Mouse (Mus musculus) heart, embryonic 13.5 days (tissue): ENCODE results near the gene Wsb2. TPM values are rescaled to one million over a fixed set of nuclear protein-coding genes. Genes with fewer than 3 reads are reported as not detected.
"Not testable (repeated sequence)": the region's sequence is repeated elsewhere in the genome, so short reads cannot be mapped to it uniquely, and the experiment has no call there.

Experiments
- ATAC-seq: fragments of 200-750 bp; cut with Nextera tagmentation; 2 replicates; pipeline ENCODE4 v1.8.0; 2017; ENCODE audit warnings: moderate TSS enrichment; ENCODE audit not compliant: insufficient number of reproducible peaks, low FRiP score, low TSS enrichment; ENCODE audit errors: extremely low read depth
- H3K27ac ChIP-seq: fragments of 300-500 bp; sonication (generic); replicated peaks from 2 replicates; pipeline ENCODE4 v1.5.1; 2015; ENCODE audit warnings: moderate library complexity, mild to moderate bottlenecking, inconsistent platforms
- H3K27me3 ChIP-seq: fragments of 300-500 bp; sonication (generic); replicated peaks from 2 replicates; pipeline ENCODE4 v1.6.1; 2015; ENCODE audit warnings: mild to moderate bottlenecking, inconsistent platforms
- H3K36me3 ChIP-seq: fragments of 300-500 bp; sonication (generic); 2 replicates; pipeline ENCODE4 v1.6.1; 2015; ENCODE audit warnings: mild to moderate bottlenecking, inconsistent platforms
- H3K4me1 ChIP-seq: fragments of 300-500 bp; sonication (generic); 2 replicates; pipeline ENCODE4 v1.6.1; 2015; ENCODE audit warnings: inconsistent platforms
- H3K4me2 ChIP-seq: fragments of 300-500 bp; sonication (generic); 2 replicates; pipeline ENCODE4 v1.6.1; 2015; ENCODE audit warnings: inconsistent platforms, mild to moderate bottlenecking, moderate library complexity
- H3K4me3 ChIP-seq: fragments of 300-500 bp; sonication (generic); 2 replicates; pipeline ENCODE4 v1.5.1; 2015; ENCODE audit warnings: moderate library complexity, mild to moderate bottlenecking, inconsistent platforms
- H3K9ac ChIP-seq: fragments of 300-500 bp; sonication (generic); 2 replicates; pipeline ENCODE4 v1.6.1; 2015; ENCODE audit warnings: inconsistent platforms, mild to moderate bottlenecking, moderate library complexity
- H3K9me3 ChIP-seq: fragments of 300-500 bp; sonication (generic); 2 replicates; pipeline ENCODE4 v1.6.1; 2016; ENCODE audit warnings: inconsistent platforms
- WGBS: fragments of 180-500 bp; shearing (Covaris S2); methylation state at CpG from one replicate; pipeline ENCODE4 v1.1.7; 2015; ENCODE audit warnings: mixed read lengths; 5-methylcytosine and 5-hydroxymethylcytosine counted together
- polyA plus RNA-seq: library from polyadenylated mRNA; unstranded; fragments of >200 nt; fragmentation: Nextera tagmentation; extraction: Ambion mirVana; gene quantifications from 2 replicates; pipeline ENCODE4 v1.2.1, GENCODE M21; 2015

Gene Wsb2
- polyA plus RNA-seq, 1 experiment from 2014 or later: 74.2 TPM

GRCm38 (mm10) chr5:117340081-117340480 lies 17.0 kb upstream of the Wsb2 start:
- H3K27ac ChIP-seq: no peak overlapping the region
- no peaks in the 10 kb centered on the region for H3K4me1 ChIP-seq
- peaks cover 3% of the 10 kb centered on the region; the same call in 1 of the 2 replicates for H3K9me3 ChIP-seq
- H3K4me2 ChIP-seq: no peak overlapping the region
- H3K27me3 ChIP-seq: no peaks in the 10 kb centered on the region
- peaks cover 67% of the 10 kb centered on the region for H3K36me3 ChIP-seq
- no peak for ATAC-seq
- WGBS: 78% methylated on average over 6 of the region's 6 CpGs
- H3K9ac ChIP-seq: no peak overlapping the region
- no peak overlapping the region for H3K4me3 ChIP-seq

DNA sequence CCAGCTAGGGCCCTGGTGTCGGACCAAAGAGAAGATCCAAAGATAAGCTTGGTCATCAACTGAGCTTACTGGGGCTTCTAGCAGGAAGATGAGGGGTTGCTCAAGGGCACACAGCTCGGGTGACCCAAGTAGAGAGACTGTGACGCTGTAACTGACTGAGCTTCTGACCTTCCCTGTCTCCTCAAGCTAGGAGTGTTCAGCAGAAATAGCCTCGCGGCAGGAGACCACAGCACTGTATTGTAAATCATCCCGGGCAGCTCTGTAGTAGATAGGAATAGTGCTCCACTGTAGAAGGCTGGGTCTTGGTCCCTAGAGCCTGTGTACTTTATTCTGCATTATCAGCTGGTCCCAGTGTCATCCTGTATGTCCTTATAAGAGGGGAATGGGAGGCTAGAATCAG lies 15.2 kb upstream of the Wsb2 start:
- H3K27me3 ChIP-seq: no peaks in the 10 kb centered on the region
- H3K9ac ChIP-seq: no peak overlapping the region
- H3K27ac ChIP-seq: no peak overlapping the region
- peaks cover 60% of the 10 kb centered on the region for H3K36me3 ChIP-seq
- H3K9me3 ChIP-seq: peaks cover 1% of the 10 kb centered on the region; the same call in 1 of the 2 replicates
- no peaks in the 10 kb centered on the region for H3K4me1 ChIP-seq
- 71% methylated on average over 6 of the region's 6 CpGs for WGBS
- H3K4me3 ChIP-seq: no peak overlapping the region
- no peak overlapping the region for H3K4me2 ChIP-seq
- no peak for ATAC-seq

DNA sequence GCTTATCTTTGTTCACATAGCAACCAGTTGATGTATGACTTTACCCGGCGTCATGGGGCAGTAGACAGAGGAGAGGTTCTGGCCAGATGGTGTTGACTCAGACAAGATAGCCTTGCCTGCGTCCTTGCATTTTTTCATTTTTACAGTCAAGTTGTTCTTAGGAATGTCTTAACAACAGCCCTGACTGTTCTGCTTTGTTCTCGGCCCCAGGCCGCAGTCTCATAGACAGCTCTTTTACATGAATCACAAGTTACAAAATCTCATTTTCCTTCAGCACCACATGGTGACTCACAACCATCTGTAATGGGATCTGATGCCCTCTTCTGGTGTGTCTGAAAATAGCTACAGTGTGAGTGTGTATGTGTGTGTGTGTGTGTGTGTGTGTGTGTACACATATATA lies 12.6 kb upstream of the Wsb2 start:
- WGBS: 84% methylated on average over 5 of the region's 5 CpGs
- not testable (repeated sequence) for ATAC-seq, H3K9ac ChIP-seq, H3K27me3 ChIP-seq, H3K4me1 ChIP-seq, H3K9me3 ChIP-seq, H3K27ac ChIP-seq, H3K4me2 ChIP-seq, H3K4me3 ChIP-seq
- peaks cover 58% of the 10 kb centered on the region for H3K36me3 ChIP-seq

DNA sequence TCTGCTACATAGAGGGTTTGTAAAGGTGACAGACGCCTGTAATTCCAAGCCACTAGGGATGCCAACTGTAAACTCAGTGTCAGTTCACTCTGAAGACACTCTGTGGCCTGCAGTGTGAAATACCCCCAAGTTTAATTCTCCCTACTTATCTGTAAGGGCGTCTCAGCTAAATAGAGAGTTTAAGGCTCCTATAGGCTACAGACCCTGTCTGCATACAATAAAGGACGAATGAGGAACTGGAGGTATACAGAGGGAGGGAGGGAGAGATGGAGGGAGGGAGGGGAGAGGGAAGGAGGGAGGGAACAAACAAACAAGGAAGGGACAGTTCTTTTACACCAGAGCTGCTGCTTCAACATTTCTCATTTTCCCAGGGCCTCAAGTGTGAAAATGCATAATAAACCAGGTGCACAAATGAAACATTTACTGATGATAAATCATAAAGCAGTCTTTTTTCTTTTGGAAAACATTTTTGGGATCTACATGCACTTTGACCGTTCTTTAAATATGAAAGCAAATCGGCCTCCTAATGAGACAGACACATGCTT lies 11.6 kb upstream of the Wsb2 start:
- Histone ChIP-seq H3K9ac (no peak overlapping the region), H3K27ac (no peak overlapping the region), H3K36me3 (peaks cover 59% of the 10 kb centered on the region), H3K9me3 (0 out of 2 replicates have a peak, but pooled peaks cover 4% of the 10 kb centered on the region), H3K4me2 (no peak overlapping the region), H3K4me1 (no peaks in the 10 kb centered on the region), H3K27me3 (no peaks in the 10 kb centered on the region), H3K4me3 (no peak overlapping the region)
- ATAC-seq: no peak
- 77% methylated on average over 5 of the region's 5 CpGs for WGBS

- WGBS: 57% methylated on average over 3 of the region's 3 CpGs
- H3K9ac ChIP-seq: no peak overlapping the region
- H3K36me3 ChIP-seq: peaks cover 61% of the 10 kb centered on the region
- H3K9me3 ChIP-seq: 0 out of 2 replicates have a peak, but pooled peaks cover 4% of the 10 kb centered on the region
- no peaks in the 10 kb centered on the region for H3K4me1 ChIP-seq
- H3K27ac ChIP-seq: no peak overlapping the region
- H3K4me3 ChIP-seq: no peak overlapping the region
- H3K27me3 ChIP-seq: no peaks in the 10 kb centered on the region
- ATAC-seq: no peak
- no peak overlapping the region for H3K4me2 ChIP-seq
Observed at GRCm38 (mm10) chr5:117346281-117346680, 10.8 kb upstream of the Wsb2 start.

- no peaks in the 10 kb centered on the region for H3K27me3 ChIP-seq
- H3K9ac ChIP-seq: no peak overlapping the region
- WGBS: 66% methylated on average over 5 of the region's 5 CpGs
- 0 out of 2 replicates have a peak, but pooled peaks cover 4% of the 10 kb centered on the region for H3K9me3 ChIP-seq
- H3K4me1 ChIP-seq: no peaks in the 10 kb centered on the region
- H3K36me3 ChIP-seq: peaks cover 60% of the 10 kb centered on the region
- no peak for ATAC-seq
- no peak overlapping the region for H3K4me3 ChIP-seq
- H3K4me2 ChIP-seq: no peak overlapping the region
- H3K27ac ChIP-seq: no peak overlapping the region
Observed at GRCm38 (mm10) chr5:117347011-117347410, 10.1 kb upstream of the Wsb2 start.

DNA sequence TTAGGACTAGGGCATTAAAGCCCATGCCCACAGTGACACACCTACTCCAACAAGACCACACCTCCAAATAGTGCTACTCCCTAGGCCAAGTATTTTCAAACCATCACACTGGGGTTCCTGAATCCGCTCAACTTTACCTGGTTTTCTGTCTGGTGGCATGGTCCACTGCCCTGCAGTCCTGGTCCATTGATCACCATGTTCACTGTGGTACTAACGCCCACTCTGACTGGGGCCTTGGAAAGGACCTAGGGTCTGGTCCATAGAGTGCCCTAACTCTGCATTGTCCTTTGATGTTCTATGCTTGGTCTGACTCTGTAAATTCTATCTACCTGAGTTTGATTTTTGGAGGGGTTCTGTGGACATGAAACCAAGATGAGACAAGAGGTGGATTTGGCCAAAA lies 9.3 kb upstream of the Wsb2 start:
- peaks cover 68% of the 10 kb centered on the region for H3K36me3 ChIP-seq
- no peak overlapping the region for H3K4me2 ChIP-seq
- WGBS: 96% methylated on average over 2 of the region's 2 CpGs
- H3K27ac ChIP-seq: no peak overlapping the region
- no peaks in the 10 kb centered on the region for H3K4me1 ChIP-seq
- H3K27me3 ChIP-seq: no peaks in the 10 kb centered on the region
- H3K4me3 ChIP-seq: no peak overlapping the region
- ATAC-seq: no peak
- H3K9ac ChIP-seq: no peak overlapping the region
- H3K9me3 ChIP-seq: 0 out of 2 replicates have a peak, but pooled peaks cover 4% of the 10 kb centered on the region

GRCm38 (mm10) chr5:117348279-117348678 lies 8.8 kb upstream of the Wsb2 start:
- no peaks in the 10 kb centered on the region for H3K27me3 ChIP-seq
- H3K9me3 ChIP-seq: 0 out of 2 replicates have a peak, but pooled peaks cover 4% of the 10 kb centered on the region
- no peak overlapping the region for H3K4me3 ChIP-seq
- WGBS: 29% methylated on average over 19 of the region's 19 CpGs
- peak overlapping the region; percentile 25; the same call in 1 of the 2 replicates for H3K4me2 ChIP-seq
- no peaks in the 10 kb centered on the region for H3K4me1 ChIP-seq
- no peak overlapping the region for H3K9ac ChIP-seq
- ATAC-seq: peak; percentile 78; the same call in 1 of the 2 replicates
- H3K27ac ChIP-seq: no peak overlapping the region
- peaks cover 68% of the 10 kb centered on the region for H3K36me3 ChIP-seq

GRCm38 (mm10) chr5:117354121-117354520 lies 3.0 kb upstream of the Wsb2 start:
- Histone ChIP-seq H3K4me1 (peaks cover 31% of the 10 kb centered on the region), H3K9me3 (no peaks in the 10 kb centered on the region), H3K27ac (no peak overlapping the region), H3K9ac (no peak overlapping the region), H3K4me2 (no peak overlapping the region), H3K36me3 (peaks cover 32% of the 10 kb centered on the region), H3K27me3 (no peaks in the 10 kb centered on the region), H3K4me3 (no peak overlapping the region)
- WGBS: 64% methylated on average over 8 of the region's 8 CpGs
- no peak for ATAC-seq

DNA sequence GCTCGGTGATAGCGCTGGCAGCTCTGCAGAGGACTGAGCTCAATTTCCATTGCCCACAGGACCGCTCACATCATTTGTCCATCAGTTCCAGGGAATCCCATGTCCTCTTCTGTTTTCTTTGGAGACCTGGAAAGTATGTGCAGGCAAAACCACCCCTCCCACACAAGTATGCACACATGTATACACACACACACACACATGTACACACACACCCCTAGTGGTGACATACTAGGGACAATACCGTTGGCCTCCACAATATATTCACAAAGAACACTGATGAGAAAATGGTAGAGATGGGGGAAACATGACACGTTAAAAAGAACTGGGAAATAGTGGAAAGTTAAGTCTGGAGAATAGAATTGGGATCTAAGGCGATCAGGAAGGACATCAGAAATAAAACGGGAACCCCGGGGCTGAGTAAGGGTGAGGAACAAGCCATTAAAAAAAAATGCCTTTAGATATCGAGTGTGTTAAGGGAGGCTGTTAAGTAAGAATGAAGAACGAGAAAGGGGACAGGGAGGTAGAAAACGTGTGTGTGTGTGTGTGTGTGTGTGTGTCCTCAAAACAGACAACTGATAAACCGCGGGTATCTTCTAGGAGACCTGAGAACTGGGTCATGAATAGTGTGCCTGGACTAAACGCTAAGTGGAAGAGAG lies 1.3 kb upstream of the Wsb2 start:
- Histone ChIP-seq H3K27ac (peak overlapping the region; percentile 98), H3K4me3 (peak overlapping the region; percentile 99), H3K9me3 (no peaks in the 10 kb centered on the region), H3K4me1 (peaks cover 47% of the 10 kb centered on the region), H3K9ac (peak overlapping the region; percentile 99), H3K36me3 (peaks cover 19% of the 10 kb centered on the region; the same call in 1 of the 2 replicates), H3K4me2 (peak overlapping the region; percentile 91), H3K27me3 (no peaks in the 10 kb centered on the region)
- 39% methylated on average over 14 of the region's 14 CpGs for WGBS
- ATAC-seq: no peak

GRCm38 (mm10) chr5:117356365-117357128 lies 557 bp upstream of the Wsb2 start:
- H3K4me2 ChIP-seq: peak overlapping the region; percentile 91
- no peaks in the 10 kb centered on the region for H3K9me3 ChIP-seq
- peak overlapping the region; percentile 99 for H3K4me3 ChIP-seq
- peak; percentile 23; the same call in 1 of the 2 replicates for ATAC-seq
- peaks cover 55% of the 10 kb centered on the region for H3K4me1 ChIP-seq
- H3K36me3 ChIP-seq: peaks cover 15% of the 10 kb centered on the region; the same call in 1 of the 2 replicates
- WGBS: under 1% methylated on average over 22 of the region's 24 CpGs
- no peaks in the 10 kb centered on the region for H3K27me3 ChIP-seq
- H3K27ac ChIP-seq: peak overlapping the region; percentile 98
- peak overlapping the region; percentile 99 for H3K9ac ChIP-seq
